8 mouse cellular contexts compared by ENCODE assay signal in the genomic region with DNA sequence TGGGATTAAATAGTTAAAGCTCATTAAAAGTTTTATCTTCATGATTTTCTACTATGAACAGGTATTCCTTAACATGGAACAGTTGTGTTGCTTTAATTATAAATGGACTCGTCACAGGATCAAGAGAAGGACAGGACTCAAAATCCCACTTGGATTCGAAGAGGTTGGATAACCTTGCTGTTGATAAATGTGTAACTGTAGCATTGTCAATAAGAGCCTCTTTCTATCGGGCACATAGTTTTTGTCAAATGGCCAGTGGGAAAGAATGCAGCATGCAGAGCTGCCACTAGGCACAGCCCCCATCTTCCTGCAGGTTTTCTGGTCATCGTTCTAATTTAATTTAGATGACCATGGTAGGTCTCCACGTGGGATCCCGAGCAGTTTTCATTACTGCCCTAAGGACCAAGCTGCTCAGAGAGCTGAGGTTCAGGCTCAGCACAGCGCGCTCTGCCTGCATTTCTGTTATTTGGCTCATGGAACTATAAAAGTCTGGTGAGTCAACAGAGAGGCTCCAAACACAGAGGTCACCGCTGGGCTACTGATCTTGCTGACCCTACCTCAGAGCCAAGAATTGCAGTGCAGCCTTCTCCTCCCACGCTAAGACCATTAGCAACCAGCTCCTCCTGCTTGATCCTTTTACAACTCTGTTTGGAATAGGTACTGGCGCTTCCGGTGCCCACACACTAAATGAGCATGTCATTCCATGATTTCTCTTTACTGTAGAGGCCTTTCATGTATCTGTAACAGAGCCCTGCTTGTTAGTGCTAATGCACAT.
DNase-seq lines count a peak whose midpoint lies in the region; ATAC-seq and TF ChIP-seq lines count a peak whose summit lies in the region.

No protein-coding gene starts in this region.

- H3K9me3 ChIP-seq in heart, embryonic 10.5 days = no peaks in the 10 kb centered on the region
- H3K9me3 ChIP-seq in limb, embryonic 14.5 days (ENCODE audit: control insufficient read depth, low read length) = no peaks in the 10 kb centered on the region

- TF ChIP-seq POLR2A in limb, embryonic 14.5 days (IDR thresholded peaks at IDR 0.05; ENCODE audit: borderline replicate concordance, extremely low read depth, insufficient read depth, insufficient read length) = no peak

- H3K9ac ChIP-seq in limb, embryonic 14.5 days (ENCODE audit: low read depth, low read length, severe bottlenecking) = no peak overlapping the region

- 72% methylated on average over 12 of the region's 12 CpGs for WGBS in heart, embryonic 10.5 days
- WGBS in limb, embryonic 14.5 days = 30% methylated on average over 12 of the region's 12 CpGs

- no peak for ATAC-seq in limb, embryonic 14.5 days (ENCODE audit: low FRiP score, low read depth)
- no peak for ATAC-seq in monocyte, adult 5-6 weeks (replicated peaks; ENCODE audit: insufficient number of reproducible peaks, low FRiP score, low TSS enrichment, poor library complexity, severe bottlenecking)
- ATAC-seq in erythroid progenitor cell, adult 5-6 weeks (replicated peaks; ENCODE audit: low FRiP score, poor library complexity, severe bottlenecking) = no peak

- no peak overlapping the region for H3K4me3 ChIP-seq in heart, embryonic 10.5 days
- H3K4me3 ChIP-seq in limb, embryonic 14.5 days (replicated peaks; ENCODE audit: low read length) = no peak overlapping the region

- peak; percentile 78 for DNase-seq in NIH3T3 (ENCODE audit: low read depth)
- DNase-seq in adrenal gland, postnatal 36 days = peak; percentile 47 to 60
- DNase-seq in heart, embryonic 10.5 days (ENCODE audit: low spot score) = no peak
- DNase-seq in limb, embryonic 14.5 days (ENCODE audit: low spot score) = no peak
- no peak for DNase-seq in cerebellum, postnatal 10 days
- DNase-seq in thymus, postnatal 14 days = no peak

- H3K4me1 ChIP-seq in heart, embryonic 10.5 days = peaks cover 23% of the 10 kb centered on the region
- H3K4me1 ChIP-seq in limb, embryonic 14.5 days (ENCODE audit: control insufficient read depth, insufficient read depth, low read length) = peaks cover 15% of the 10 kb centered on the region

- H3K36me3 ChIP-seq in heart, embryonic 10.5 days = no peaks in the 10 kb centered on the region
- H3K36me3 ChIP-seq in limb, embryonic 14.5 days (ENCODE audit: control insufficient read depth, insufficient read depth, low read length) = no peaks in the 10 kb centered on the region

- peak overlapping the region; percentile 67; the same call in 1 of the 2 replicates for H3K27ac ChIP-seq in heart, embryonic 10.5 days
- H3K27ac ChIP-seq in limb, embryonic 14.5 days (replicated peaks; ENCODE audit: low read depth, low read length) = peak overlapping the region; percentile 19; the same call in 1 of the 2 replicates

- H3K27me3 ChIP-seq in heart, embryonic 10.5 days (ENCODE audit: insufficient read depth, poor library complexity, severe bottlenecking) = 0 out of 2 replicates have a peak, but pooled peaks cover 8% of the 10 kb centered on the region
- H3K27me3 ChIP-seq in limb, embryonic 14.5 days (ENCODE audit: control insufficient read depth, insufficient read depth, low read length) = no peaks in the 10 kb centered on the region

- H3K4me2 ChIP-seq in limb, embryonic 14.5 days (replicated peaks; ENCODE audit: low read depth, low read length, severe bottlenecking) = no peak overlapping the region

Comparison
In these comparisons a context has a peak if more than half of its experiments do, and no peak if none do; other contexts are left out.
1. DNase-seq: peak in NIH3T3 (single experiment) and adrenal gland, postnatal 36 days (2 of 2); none in heart, embryonic 10.5 days (single experiment), limb, embryonic 14.5 days (single experiment), cerebellum, postnatal 10 days (0 of 2) and thymus, postnatal 14 days (single experiment).